Mouse (Mus musculus) ES-Bruce4 (cell line): ENCODE results near the gene Gcsam.

ENCODE experiments used
- CTCF ChIP-seq: IDR thresholded peaks from one replicate; pipeline ENCODE4 v1.8.1; 2011; ENCODE audit warnings: low read depth, low read length
- POLR2A ChIP-seq: IDR thresholded peaks from one replicate; pipeline ENCODE4 v1.8.1; 2011; ENCODE audit warnings: low read length; ENCODE audit not compliant: insufficient read depth

DNA sequence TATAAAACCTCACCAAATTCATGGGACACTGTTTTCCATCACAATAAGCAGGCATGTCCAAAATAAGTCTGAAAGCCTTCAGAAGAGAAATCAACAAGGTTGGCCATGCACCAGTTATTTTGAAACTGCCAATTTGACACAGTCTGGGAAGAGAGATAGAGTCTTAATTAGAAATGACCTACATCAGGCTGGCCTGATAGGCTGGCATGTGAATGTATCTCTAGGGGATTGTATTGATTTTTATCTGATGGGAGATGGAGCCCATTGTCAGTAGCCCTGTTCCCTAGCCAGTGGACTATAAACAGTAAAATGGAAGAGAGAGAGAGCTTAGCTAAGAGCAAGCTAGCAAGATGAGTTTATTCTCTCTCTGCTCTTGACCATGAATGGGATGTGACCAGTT lies 14.7 kb upstream of the Gcsam start:
- TF ChIP-seq CTCF = no peak
- no peak for TF ChIP-seq POLR2A
